Mouse (Mus musculus) kidney, adult 8-10 months (tissue): ENCODE measurements around the gene 2210418O10Rik.
"Not testable (repeated sequence)": the region's sequence is repeated elsewhere in the genome, so short reads cannot be mapped to it uniquely, and the experiment has no call there.

Source experiments
- DNase-seq, 2 experiments: peaks; one replicate each; pipeline ENCODE4 v3.0.0; 2022

The 2210418O10Rik gene

GRCm38 (mm10) chr2:176226269-176226668 is at the start of gene 2210418O10Rik:
Gene 2210418O10Rik, plus strand, starts transcription at chr2:176226569.
- DNase-seq = not testable (repeated sequence)

DNA sequence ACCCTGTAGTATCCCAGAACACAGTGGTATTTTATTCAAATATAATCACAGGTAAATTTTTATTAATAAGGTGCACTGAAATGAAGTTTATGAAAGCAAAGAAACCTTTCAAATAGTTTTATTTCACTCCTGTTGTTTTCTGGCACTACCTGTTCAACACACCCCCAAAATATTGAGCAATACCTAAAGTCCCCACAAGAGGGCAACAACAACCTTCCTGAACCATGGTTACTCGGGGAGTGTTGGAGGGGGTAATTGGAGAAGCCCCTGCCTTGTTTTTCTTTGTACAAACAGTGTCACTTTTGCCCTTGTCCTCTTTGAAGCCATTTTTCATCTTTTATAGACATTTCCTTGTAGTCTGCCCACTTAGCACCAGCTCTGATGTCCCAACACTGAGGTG is 22.1 kb downstream of the 2210418O10Rik start:
- not testable (repeated sequence) for DNase-seq
